Mouse (Mus musculus) kidney, postnatal 36 days (tissue): ENCODE data around the gene Zfp85.
"Not testable (repeated sequence)": the region's sequence is repeated elsewhere in the genome, so short reads cannot be mapped to it uniquely, and the experiment has no call there.

Experiments used
- DNase-seq, 2 experiments: peaks; one replicate each; pipeline ENCODE4 v3.0.0; 2021 to 2022; ENCODE audit warnings: mixed read lengths in 2 of 2

Gene Zfp85

GRCm38 (mm10) chr13:67754333-67755306 is at the start of gene Zfp85:
Zfp85 (minus strand) TSS chr13:67755228.
- peak; percentile 71 to 77 for DNase-seq

- not testable (repeated sequence) for DNase-seq
Observed at GRCm38 (mm10) chr13:67799151-67799550, 44.1 kb upstream of the Zfp85 start.

DNA sequence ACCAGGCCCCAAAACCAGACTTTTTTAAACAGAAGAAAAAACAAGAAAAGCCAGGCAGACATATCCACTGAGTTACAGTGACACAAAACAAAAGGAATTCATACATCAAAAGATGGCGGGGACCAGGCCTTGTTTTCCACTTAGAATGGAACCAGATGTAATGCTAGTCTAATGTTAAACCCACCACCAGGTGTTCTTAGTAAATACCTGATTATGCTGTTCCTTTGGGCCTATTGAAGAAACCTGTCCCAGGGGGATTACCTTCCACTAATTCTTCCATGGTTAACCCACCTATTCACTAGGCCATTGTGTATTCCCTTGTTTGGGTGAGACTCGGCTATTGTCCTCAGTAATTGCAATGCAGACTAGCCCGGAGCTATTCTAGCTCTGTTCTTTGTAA is 43.6 kb upstream of the Zfp85 start:
- no peak for DNase-seq

GRCm38 (mm10) chr13:67791921-67792455 is 37.0 kb upstream of the Zfp85 start:
- DNase-seq = no peak

DNA sequence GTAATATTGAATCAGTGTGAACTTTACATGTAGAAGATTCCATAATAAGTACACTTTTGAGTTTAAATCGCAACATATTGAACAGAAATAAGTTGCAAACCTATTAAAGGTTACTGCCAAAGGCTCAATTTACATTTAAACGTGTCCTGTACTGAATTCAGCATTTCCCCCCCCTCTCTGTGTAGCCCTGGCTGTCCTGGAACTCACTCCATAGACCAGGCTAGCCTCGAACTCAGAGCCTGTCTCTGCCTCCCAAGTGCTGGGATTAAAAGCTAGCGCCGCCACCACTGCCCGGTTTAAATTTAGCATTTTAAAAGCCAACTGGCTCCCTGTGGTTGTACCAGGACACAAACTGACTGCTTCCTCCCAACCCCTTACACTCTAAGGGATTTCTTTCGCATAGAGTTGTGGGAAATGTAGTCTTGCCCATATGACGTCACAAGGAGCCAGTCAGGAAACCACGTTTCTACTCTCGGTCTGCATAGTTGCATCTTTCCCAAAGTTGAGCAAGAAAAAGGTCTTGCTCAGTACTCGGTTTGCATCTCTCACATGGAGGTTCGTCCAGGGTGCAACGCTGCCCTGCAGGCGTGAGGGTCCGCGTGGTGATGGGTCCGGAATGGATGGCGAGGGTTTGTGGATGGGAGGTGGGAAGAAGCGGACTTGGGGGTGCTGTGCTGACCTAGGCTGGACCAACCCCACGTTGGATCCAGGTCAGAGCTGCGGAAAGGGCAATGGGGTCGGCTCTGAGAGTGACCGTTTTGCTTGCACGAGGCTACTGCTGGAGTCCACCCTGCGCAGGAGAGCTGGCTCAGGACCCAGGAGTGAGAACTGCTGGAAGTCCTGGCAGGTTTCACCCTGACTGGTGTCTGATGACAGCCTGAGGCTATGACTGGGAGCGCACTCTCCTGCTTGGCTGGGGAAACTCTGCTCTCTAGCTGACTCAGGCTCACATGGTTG is 24.5 kb upstream of the Zfp85 start, which contains the start of gene Zfp493:
TSS of gene Zfp493 (plus strand) at position 429 of the 957 bp plus-strand sequence.
- DNase-seq = peak; percentile 72 to 87

DNA sequence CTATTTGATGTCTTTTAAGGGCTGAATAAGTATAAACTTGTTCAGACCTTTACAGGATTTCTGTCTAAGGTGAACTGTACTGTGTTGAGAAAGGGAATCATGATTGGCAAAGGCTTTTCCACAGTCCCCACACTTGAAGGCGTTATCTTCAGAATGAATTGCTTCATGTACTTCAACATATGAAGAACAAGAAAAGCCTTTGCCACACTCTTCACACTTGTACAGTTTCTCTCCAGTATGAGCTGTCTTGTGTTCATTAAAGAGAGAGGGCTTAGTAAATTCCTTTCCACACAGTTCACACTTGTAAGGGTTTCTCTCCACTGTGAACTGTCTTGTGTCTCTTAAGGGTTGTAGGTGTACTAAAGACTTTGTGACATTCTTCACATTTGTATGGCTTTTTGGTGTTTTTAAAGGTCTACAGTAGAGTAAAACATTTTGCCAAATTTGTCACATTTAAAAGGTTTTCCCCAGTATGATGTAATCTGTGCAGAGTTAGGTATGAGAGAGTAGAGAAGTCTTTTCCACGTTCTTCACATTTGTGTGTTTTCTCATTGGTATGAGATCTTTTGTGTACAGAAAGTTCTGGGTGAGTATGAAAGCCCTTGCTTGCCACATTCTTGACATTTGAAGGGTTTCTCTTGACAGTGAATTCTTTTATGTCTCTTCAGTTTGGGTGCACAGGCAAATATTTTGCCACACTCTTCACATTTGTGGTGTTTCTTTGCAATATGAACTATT is 8.2 kb upstream of the Zfp85 start:
- no peak for DNase-seq

GRCm38 (mm10) chr13:67759966-67760365 is 4.9 kb upstream of the Zfp85 start:
- DNase-seq = no peak

GRCm38 (mm10) chr13:67755761-67756160 is 733 bp upstream of the Zfp85 start:
- no peak for DNase-seq

DNA sequence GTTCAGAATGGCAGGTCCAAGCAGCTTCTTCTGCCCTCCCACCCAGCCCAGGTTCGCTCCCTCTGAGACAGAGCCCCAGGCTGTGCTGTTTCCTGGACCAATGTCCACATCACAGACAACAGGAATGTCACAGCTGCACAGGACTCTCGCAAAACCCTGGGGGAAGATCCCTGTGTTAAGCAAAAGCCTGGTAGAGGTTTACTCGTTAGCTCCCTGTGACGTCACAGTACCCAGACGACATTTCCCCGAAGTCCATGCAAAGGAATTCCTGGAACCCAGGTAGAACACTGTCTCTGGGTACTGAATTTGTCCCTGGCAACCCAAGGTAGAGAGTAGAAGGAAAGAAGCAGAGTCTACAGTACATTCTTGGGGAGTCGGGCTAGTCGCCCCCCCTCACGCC is 11.1 kb downstream of the Zfp85 start:
- DNase-seq = no peak

DNA sequence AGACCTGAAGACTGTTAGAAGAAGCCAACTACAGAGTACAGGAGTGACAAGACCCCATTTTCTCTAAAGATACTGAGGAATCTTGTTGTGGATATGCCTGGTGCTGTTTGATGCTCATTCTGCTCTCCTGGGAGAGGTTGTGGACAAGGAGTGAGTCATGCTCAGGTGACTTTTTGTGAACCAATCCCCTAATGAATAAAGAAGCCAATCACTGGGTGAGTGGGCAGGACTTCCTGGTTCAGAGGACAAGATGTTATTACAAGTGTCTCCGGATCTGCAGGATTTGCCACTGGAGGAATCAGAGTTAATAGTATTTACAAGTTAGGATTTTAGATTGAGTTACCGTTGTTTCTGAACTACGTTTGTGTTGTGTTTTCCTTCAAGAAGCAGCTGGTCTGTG is 12.1 kb downstream of the Zfp85 start:
- no peak for DNase-seq

- DNase-seq = not testable (repeated sequence)
Observed at GRCm38 (mm10) chr13:67734391-67734790, 20.6 kb downstream of the Zfp85 start.

DNA sequence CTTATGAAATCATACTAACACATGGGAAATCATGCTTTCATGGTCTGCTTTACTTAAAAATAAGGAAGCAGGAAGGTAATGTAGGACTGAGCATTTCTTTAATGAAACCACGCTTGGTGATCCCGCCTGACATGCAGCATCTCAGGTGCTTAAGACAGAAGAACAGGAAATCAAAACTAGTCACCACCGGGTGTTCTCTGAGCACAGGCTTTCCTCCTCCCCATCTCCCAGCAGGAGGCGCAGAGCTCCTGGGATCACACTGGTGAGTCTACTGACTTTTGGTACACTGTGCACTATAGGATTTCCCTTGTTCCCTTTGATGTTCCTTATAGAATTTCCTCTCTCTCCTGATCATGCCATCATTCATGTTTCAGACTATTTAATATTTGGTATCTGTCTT is 25.6 kb downstream of the Zfp85 start:
- DNase-seq = peak; percentile 39 to 66

DNA sequence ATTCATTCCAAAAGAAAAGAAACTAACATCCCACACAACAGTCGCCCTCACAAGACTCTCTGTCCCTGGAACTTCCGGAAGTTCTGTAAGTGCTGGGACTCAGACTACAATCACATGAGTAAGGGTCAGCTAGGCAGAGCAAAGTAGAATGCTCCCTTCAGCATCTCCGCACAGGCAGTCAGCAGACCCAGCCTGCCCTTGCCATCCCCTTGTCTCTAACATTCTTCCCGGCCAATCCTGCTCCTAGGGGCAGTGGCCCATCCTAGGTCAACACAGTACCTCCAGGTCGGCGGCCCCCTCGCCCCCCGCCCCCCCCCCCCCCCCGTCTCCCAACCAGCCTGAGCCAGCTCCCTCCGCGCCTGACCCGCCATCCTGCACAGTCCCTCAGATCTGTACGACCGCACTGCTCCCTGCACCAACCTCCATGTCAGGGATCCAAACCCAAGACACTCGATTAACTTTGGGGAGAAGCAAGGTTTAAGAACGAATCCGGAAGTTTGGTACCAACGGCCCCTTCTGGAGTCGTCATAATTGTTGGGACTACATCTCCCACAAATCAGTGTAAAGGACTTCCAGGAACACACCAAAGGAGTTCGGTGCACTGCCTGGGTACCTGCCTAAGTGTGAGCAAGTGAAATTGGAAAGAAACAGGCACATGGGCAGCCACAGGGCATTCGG is 26.2 kb downstream of the Zfp85 start, which contains the start of gene Zfp65:
TSS of gene Zfp65 (minus strand) at position 533 of the 678 bp plus-strand sequence.
- peak; percentile 66 to 75 for DNase-seq

DNA sequence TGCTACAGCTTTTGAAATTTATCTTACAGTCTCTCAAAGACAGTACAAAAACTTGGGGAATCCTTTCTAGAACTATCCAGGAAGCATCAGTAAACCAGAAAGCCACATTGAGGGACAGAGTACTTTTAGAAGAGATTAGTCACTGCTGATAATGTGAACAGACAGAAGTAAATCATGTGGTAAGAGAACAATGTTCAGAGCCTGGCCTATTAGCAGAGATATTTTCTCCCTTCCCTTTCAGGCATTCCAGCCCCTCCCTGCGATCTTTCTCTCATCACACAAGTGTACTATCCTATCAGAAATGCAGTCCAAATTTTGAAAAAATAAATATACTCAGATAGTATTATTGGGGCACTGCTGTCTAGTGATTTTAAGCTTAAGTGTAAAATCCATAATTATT is 26.9 kb downstream of the Zfp85 start:
- DNase-seq = no peak

- DNase-seq = not testable (repeated sequence)
Observed at GRCm38 (mm10) chr13:67725331-67725730, 29.7 kb downstream of the Zfp85 start.

- DNase-seq = peak; percentile 94 to 95
Observed at GRCm38 (mm10) chr13:67723848-67724479, 31.1 kb downstream of the Zfp85 start.
